Mouse (Mus musculus) embryonic facial prominence, embryonic 15.5 days (tissue): ENCODE results near the gene Dcp1a. TPM values are rescaled to one million over a fixed set of nuclear protein-coding genes. Genes with fewer than 3 reads are reported as not detected.

ENCODE experiments used
- ATAC-seq: fragments of 200-750 bp; cut with Nextera tagmentation; 2 replicates; pipeline ENCODE4 v1.8.0; 2017; ENCODE audit warnings: low read depth, moderate TSS enrichment; ENCODE audit not compliant: insufficient number of reproducible peaks, low FRiP score, low TSS enrichment
- H3K27ac ChIP-seq: fragments of 300-500 bp; sonication (generic); replicated peaks from 2 replicates; pipeline ENCODE4 v1.5.1; 2015; ENCODE audit warnings: mild to moderate bottlenecking, inconsistent platforms
- H3K27me3 ChIP-seq: fragments of 300-500 bp; sonication (generic); 2 replicates; pipeline ENCODE4 v1.6.1; 2015; ENCODE audit warnings: inconsistent platforms
- H3K36me3 ChIP-seq: fragments of 300-500 bp; sonication (generic); 2 replicates; pipeline ENCODE4 v1.6.1; 2015; ENCODE audit warnings: mild to moderate bottlenecking, inconsistent platforms
- H3K4me1 ChIP-seq: fragments of 300-500 bp; sonication (generic); 2 replicates; pipeline ENCODE4 v1.6.1; 2015; ENCODE audit warnings: inconsistent platforms
- H3K4me2 ChIP-seq: fragments of 300-500 bp; sonication (generic); replicated peaks from 2 replicates; pipeline ENCODE4 v1.6.1; 2015; ENCODE audit warnings: mild to moderate bottlenecking, inconsistent platforms
- H3K4me3 ChIP-seq: fragments of 300-500 bp; sonication (generic); replicated peaks from 2 replicates; pipeline ENCODE4 v1.5.1; 2015; ENCODE audit warnings: mild to moderate bottlenecking, inconsistent platforms
- H3K9ac ChIP-seq: fragments of 300-500 bp; sonication (generic); 2 replicates; pipeline ENCODE4 v1.6.1; 2015; ENCODE audit warnings: inconsistent platforms
- H3K9me3 ChIP-seq: fragments of 300-500 bp; sonication (generic); replicated peaks from 2 replicates; pipeline ENCODE4 v1.6.1; 2016; ENCODE audit warnings: inconsistent platforms
- whole genome bisulfite sequencing: fragments of 180-500 bp; shearing (Covaris S2); methylation state at CpG from one replicate; pipeline ENCODE4 v1.1.7; 2015; 5-methylcytosine and 5-hydroxymethylcytosine counted together
- polyA plus RNA-seq: library from polyadenylated mRNA; unstranded; fragments of >200 nt; fragmentation: Nextera tagmentation; extraction: Ambion mirVana; gene quantifications from 2 replicates; pipeline ENCODE4 v1.2.1, GENCODE M21; 2015

Dcp1a gene
- polyA plus RNA-seq, 1 experiment from 2014 or later, result 25.7 TPM

DNA sequence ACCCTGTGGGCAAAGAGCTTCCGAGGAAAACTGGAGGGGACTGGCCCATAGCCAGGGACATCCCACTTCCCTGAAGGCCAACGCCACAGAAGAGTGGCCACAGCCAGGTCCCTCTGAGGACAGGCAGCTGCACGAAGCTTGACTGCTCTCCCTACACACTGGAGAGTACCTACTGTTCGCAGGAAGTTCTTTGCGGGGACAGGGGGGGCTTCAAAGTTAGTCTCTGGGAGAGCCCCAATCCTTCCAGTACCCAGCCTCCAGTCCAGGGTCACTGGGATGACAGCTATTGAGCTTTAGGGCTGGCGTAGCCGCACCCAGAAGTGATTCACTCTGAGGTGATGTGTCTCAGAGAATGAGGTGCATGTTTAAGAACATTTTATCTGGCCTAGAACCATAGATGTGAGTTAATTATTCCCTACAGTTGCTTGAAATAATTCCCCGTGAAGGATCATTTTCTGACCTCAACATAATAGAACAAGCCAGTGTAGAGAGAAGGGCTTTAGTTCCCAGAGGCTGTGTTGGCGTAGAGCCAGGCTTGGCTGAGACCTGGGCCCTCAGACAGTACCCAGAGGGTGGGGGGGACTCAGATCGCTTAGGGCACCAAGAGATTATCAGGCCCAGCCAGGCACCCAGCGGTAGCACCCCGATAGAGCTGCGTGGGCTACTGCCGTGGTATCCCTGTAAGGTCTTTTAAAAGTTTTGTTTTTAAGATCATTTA, 82.3 kb downstream of the Dcp1a start:
- Histone ChIP-seq H3K9ac (no peak overlapping the region), H3K4me1 (0 out of 2 replicates have a peak, but pooled peaks cover 5% of the 10 kb centered on the region), H3K4me2 (no peak overlapping the region), H3K27ac (no peak overlapping the region; the same call in 1 of the 2 replicates), H3K4me3 (no peak overlapping the region), H3K9me3 (no peaks in the 10 kb centered on the region), H3K27me3 (no peaks in the 10 kb centered on the region), H3K36me3 (peaks cover 69% of the 10 kb centered on the region)
- WGBS, result 72% methylated on average over 14 of the region's 14 CpGs
- no peak for ATAC-seq

DNA sequence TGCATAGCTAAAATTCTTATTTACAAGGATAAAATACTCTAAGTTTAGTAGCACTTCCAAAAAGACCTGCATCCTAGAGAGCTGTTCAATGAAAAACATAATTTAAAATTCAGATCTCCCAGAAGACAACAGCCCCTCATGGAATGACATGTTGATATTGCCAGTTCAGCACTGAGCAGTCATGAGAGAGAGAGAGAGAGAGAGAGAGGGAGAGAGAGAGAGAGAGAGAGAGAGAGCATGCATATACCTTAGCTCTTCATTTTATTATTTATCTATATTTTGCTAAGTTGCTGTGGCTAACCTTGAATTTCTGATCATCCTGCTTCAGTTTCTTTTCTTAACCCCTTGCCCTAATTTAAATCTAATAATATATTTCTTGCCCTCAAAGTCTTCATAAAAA, 83.0 kb downstream of the Dcp1a start:
- Histone ChIP-seq H3K36me3 (peaks cover 75% of the 10 kb centered on the region), H3K4me1 (0 out of 2 replicates have a peak, but pooled peaks cover 5% of the 10 kb centered on the region), H3K27me3 (no peaks in the 10 kb centered on the region), H3K9ac (no peak overlapping the region), H3K9me3 (no peaks in the 10 kb centered on the region), H3K4me3 (no peak overlapping the region), H3K4me2 (no peak overlapping the region), H3K27ac (no peak overlapping the region)
- ATAC-seq, result no peak

DNA sequence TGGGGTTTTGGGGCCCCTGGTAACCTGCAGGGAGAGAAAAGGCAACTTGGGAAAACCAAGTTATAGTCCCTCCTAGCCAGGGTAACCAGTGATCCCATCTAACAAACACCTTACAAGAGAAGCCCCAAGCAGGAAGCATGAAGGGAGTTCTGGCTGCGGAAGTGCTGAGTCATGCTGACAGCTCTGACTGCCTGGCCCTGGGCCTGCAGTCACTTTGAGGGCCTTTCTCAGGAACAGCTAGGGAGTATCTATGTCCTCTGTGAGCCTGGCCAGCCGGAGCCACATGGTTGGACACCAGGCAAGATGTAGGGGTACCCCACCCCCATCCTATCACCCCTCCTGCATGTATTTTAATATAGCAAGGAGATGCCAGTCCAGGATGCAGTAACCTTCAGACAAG, 85.1 kb downstream of the Dcp1a start:
- no peak overlapping the region for H3K4me3 ChIP-seq
- 90% methylated on average over 2 of the region's 2 CpGs for WGBS

DNA sequence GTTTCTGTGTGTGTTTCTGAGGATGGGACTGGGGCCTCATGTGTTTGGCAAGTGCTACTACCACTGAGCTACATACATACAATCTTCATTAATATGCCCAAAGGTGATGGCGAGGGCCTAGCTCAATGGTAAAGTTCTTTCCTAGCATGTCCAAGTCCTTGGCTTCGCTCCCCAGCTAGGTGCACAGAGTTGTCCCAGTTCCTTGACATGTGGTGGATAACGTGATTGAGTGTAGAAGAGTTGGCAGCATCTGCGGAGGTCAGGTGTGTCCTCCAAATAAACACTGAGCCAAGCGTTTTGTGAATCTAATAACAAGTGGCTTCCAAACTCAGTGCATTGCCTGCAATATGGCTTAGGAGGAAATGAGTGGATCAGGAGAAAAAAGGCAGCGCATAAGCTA, 87.0 kb downstream of the Dcp1a start:
- no peak overlapping the region for H3K9ac ChIP-seq
- no peaks in the 10 kb centered on the region for H3K4me1 ChIP-seq
- H3K36me3 ChIP-seq, result peaks cover 84% of the 10 kb centered on the region
- no peak overlapping the region for H3K4me2 ChIP-seq
- no peak overlapping the region for H3K4me3 ChIP-seq
- no peak overlapping the region for H3K27ac ChIP-seq
- no peaks in the 10 kb centered on the region for H3K9me3 ChIP-seq
- H3K27me3 ChIP-seq, result no peaks in the 10 kb centered on the region
- no peak for ATAC-seq
- WGBS, result 89% methylated on average over 6 of the region's 6 CpGs

More for the DNA sequence above, 85.1 kb downstream of the Dcp1a start:
- Histone ChIP-seq H3K9me3 (no peaks in the 10 kb centered on the region), H3K36me3 (peaks cover 84% of the 10 kb centered on the region), H3K27me3 (no peaks in the 10 kb centered on the region), H3K4me1 (no peaks in the 10 kb centered on the region), H3K4me2 (no peak overlapping the region), H3K9ac (no peak overlapping the region), H3K27ac (no peak overlapping the region)
- no peak for ATAC-seq

DNA sequence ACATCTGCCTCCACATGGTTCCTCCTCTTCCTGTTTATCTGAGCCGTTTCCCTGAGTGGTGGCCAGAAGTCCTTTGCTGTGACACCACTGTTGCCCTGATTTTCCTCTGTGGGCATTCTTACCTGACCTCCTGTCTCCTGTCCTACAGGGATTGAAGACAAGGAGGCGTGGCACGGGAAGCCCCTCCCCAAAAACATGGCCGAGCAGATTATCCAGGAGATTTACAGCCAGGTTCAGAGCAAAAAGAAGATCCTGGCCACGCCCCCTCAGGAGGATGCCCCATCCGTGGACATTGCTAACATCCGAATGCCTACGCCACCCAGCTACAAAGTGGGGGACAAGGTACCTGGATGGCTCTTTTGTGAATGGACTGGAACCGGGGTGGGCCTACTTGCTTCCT, 88.7 kb downstream of the Dcp1a start:
- no peaks in the 10 kb centered on the region for H3K4me1 ChIP-seq
- H3K4me2 ChIP-seq, result no peak overlapping the region
- H3K9me3 ChIP-seq, result no peaks in the 10 kb centered on the region
- no peaks in the 10 kb centered on the region for H3K27me3 ChIP-seq
- H3K27ac ChIP-seq, result no peak overlapping the region
- peaks cover 94% of the 10 kb centered on the region for H3K36me3 ChIP-seq
- ATAC-seq, result no peak
- H3K4me3 ChIP-seq, result no peak overlapping the region
- no peak overlapping the region for H3K9ac ChIP-seq
- WGBS, result 91% methylated on average over 9 of the region's 9 CpGs

DNA sequence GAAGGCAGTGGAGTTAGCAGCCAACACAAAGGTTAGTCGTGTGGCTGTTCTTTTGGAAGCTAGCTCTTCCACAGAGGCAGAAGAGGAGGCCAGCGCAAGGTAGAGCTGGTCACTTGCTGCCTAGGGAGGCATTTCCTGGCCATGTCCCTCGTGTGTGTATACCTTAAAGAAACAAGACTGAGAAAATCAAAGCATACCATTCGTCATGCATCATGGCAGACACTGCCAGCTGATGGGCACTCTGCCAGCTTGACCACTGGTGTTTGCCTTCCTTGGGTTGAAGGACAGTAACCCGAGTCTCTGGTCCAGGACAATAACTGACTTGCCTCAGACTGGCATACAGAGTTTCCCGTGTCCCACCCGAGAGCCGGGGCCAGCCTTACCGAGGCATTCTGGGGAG, 91.0 kb downstream of the Dcp1a start:
- Histone ChIP-seq H3K9ac (no peak overlapping the region), H3K9me3 (no peaks in the 10 kb centered on the region), H3K36me3 (peaks cover 90% of the 10 kb centered on the region), H3K27me3 (no peaks in the 10 kb centered on the region), H3K4me2 (no peak overlapping the region), H3K27ac (no peak overlapping the region), H3K4me1 (no peaks in the 10 kb centered on the region), H3K4me3 (no peak overlapping the region)
- WGBS, result 81% methylated on average over 9 of the region's 9 CpGs
- no peak for ATAC-seq

DNA sequence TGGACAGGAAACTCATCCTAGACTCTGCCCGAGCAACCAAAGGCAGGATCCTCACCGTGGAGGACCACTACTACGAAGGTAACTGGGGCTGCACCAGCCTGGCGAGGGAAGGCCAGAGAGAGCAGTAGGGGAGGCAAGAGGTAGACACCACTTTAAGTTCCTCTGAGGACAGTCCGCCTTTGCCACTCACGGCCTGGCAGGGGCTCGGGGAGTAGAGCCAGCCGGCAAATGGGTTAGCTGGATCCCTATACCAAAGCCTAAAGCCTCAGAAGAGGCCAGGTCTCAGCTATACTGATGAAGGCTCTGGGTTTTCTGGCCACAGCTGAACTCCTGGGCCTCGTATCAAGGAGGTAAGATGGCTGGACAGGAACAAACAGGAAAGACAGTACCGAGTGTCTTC, 92.9 kb downstream of the Dcp1a start:
- 89% methylated on average over 10 of the region's 10 CpGs for WGBS
- no peaks in the 10 kb centered on the region for H3K27me3 ChIP-seq
- H3K4me3 ChIP-seq, result no peak overlapping the region
- H3K4me1 ChIP-seq, result 0 out of 2 replicates have a peak, but pooled peaks cover 3% of the 10 kb centered on the region
- no peaks in the 10 kb centered on the region for H3K9me3 ChIP-seq
- H3K27ac ChIP-seq, result no peak overlapping the region
- no peak overlapping the region for H3K9ac ChIP-seq
- no peak overlapping the region for H3K4me2 ChIP-seq
- ATAC-seq, result no peak
- peaks cover 76% of the 10 kb centered on the region for H3K36me3 ChIP-seq

DNA sequence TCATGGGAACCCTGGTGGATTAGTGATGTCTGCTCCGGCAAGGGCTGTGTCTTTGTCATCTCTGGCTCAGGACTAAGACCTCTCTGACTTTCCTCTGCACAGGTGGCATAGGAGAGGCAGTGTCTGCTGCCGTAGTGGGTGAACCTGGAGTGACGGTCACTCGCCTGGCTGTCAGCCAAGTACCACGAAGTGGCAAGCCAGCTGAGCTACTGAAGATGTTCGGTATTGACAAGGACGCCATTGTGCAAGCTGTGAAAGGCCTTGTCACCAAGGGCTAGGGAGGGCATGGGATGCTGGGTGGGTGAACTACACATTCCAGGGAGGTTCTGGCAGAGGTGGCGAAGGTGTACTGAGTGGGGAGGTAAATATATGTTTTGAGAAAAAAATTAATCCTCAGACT, 93.9 kb downstream of the Dcp1a start:
- Histone ChIP-seq H3K4me2 (no peak overlapping the region), H3K27ac (no peak overlapping the region), H3K4me1 (0 out of 2 replicates have a peak, but pooled peaks cover 3% of the 10 kb centered on the region), H3K36me3 (peaks cover 66% of the 10 kb centered on the region), H3K4me3 (no peak overlapping the region), H3K9ac (no peak overlapping the region), H3K27me3 (no peaks in the 10 kb centered on the region), H3K9me3 (no peaks in the 10 kb centered on the region)
- WGBS, result 69% methylated on average over 8 of the region's 8 CpGs
- no peak for ATAC-seq

DNA sequence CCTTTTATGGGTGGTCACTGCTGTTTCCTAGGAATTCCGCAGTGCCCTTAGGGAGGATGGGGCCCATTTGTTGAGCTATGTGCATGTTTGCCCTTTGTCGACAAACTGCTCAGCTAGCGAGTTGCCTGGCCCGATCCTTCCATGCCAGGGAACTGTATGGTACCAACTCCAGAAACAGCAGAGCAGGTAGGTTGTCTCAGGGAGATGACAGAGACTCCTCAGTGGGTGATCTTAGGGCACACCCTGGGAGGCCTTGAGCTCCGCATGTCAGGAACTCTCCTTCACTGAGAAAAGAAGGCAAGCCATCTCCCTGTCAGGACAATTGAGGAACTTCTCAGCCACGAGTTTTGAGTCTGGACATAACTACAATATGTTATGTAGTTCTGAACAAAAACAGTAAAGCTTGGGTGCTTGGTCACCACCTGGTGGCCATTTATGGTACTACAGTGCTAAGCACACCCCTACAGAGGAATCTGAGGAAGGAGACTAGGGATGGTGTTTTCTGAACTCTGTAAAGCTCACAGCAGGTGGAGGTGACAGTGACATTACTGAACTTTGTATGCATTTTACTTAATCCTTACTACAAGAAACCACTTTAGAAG, 94.7 kb downstream of the Dcp1a start:
- H3K9me3 ChIP-seq, result no peaks in the 10 kb centered on the region
- H3K4me3 ChIP-seq, result no peak overlapping the region
- H3K27ac ChIP-seq, result no peak overlapping the region
- ATAC-seq, result 0 out of 2 replicates have a peak, but pooled peaks have one; percentile 7
- H3K36me3 ChIP-seq, result peaks cover 58% of the 10 kb centered on the region
- H3K27me3 ChIP-seq, result no peaks in the 10 kb centered on the region
- no peak overlapping the region for H3K9ac ChIP-seq
- 0 out of 2 replicates have a peak, but pooled peaks cover 3% of the 10 kb centered on the region for H3K4me1 ChIP-seq
- no peak overlapping the region for H3K4me2 ChIP-seq
- WGBS, result 64% methylated on average over 6 of the region's 6 CpGs

DNA sequence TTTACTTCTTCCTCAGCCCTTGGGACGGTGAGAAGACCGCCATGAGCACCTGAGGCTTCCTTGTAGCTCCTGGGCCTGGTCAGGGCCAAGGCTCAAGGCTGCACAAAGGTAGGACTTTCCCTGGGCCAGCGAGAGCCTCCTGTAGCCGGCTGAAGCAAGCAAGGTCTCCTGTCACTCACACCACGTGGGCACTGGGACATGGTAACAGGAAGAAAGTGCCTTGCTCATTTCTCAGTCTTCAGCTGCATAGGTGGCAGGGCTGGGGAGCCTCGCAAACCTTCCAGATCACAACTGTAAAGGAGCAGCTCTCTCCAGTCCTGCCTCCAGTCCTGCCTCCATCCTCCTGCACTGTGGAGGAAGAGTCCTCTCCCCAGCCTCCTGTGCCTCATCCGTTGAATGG, 96.5 kb downstream of the Dcp1a start:
- Histone ChIP-seq H3K4me1 (0 out of 2 replicates have a peak, but pooled peaks cover 3% of the 10 kb centered on the region), H3K4me2 (no peak overlapping the region), H3K36me3 (peaks cover 42% of the 10 kb centered on the region), H3K9me3 (no peaks in the 10 kb centered on the region), H3K27ac (no peak overlapping the region), H3K27me3 (no peaks in the 10 kb centered on the region), H3K9ac (no peak overlapping the region), H3K4me3 (no peak overlapping the region)
- ATAC-seq, result no peak
- 66% methylated on average over 7 of the region's 7 CpGs for WGBS

DNA sequence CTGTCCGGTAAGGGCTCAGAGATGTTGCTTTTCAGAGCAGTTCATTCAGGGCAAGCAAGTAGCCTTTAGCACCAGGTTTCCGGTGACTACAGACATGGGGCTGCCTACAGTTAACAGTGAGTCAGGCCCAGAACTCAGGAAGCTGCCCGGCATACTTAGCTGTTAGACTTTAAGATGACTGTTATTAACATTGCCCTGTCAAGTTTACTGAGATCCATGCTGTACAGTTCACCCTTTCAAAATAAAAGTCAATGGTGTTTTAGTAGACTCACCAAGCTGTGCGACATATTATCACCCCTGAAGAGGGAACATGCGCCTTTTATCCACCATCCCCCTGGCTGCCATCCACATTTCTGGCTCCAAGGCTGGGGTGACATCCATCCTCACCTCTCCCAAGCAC, 96.9 kb downstream of the Dcp1a start:
- H3K4me3 ChIP-seq, result no peak overlapping the region
- H3K9me3 ChIP-seq, result no peaks in the 10 kb centered on the region
- no peaks in the 10 kb centered on the region for H3K27me3 ChIP-seq
- H3K27ac ChIP-seq, result no peak overlapping the region
- H3K4me1 ChIP-seq, result 0 out of 2 replicates have a peak, but pooled peaks cover 3% of the 10 kb centered on the region
- ATAC-seq, result no peak
- 53% methylated on average over 5 of the region's 5 CpGs for WGBS
- peaks cover 37% of the 10 kb centered on the region for H3K36me3 ChIP-seq
- H3K4me2 ChIP-seq, result no peak overlapping the region
- H3K9ac ChIP-seq, result no peak overlapping the region
